9 mouse cellular contexts compared by ENCODE assay signal in the genomic region with DNA sequence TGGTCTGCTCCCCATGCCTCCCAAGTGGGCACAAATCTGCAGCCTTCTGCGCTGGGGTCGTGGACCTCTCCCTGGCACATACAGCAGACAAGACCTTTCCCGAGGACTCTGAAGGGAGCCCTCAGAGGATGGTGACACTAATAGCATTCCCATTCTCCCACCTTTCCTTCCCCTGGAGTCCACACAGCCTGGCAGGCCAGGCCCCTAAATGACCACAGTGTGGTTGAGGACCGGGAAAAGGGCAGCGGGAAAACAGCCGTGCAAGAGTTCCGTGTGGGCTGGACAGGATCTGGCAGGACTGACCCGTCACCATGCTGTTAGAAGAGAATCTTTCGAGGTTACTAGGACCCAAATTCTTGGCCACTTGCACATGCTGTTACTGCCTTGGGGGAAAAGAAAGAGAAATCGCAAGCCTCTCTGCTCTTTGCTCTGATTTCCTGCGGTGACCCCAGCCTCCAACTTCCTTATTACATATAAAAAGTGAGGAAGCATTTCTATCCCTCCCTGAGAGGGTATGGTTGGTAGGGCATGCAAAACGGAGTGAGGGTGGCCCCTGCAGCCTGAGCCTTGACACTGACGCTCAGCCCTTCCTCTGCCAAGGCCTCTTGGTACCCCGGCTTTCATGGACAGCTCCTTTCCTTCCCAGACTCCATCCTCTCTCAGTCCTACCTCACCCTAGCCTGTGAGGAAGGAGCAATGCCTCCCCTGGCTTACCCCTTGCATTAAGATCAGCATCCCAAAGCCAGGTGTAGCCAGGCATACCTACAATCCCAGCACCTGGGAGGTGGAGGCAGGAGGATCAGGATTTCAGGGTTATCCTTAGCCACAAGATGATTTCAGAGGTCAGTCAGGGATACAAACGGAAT. TPM values are rescaled to one million over a fixed set of nuclear protein-coding genes. Genes with fewer than 3 reads are reported as not detected.
DNase-seq lines count a peak whose midpoint lies in the region; ATAC-seq and TF ChIP-seq lines count a peak whose summit lies in the region.
"Had no signal": no experiment of that assay in that cellular context is flagged by ENCODE, and none has a peak within 500 bp of the region (broad histone marks: within the 10 kb centered on the region; RNA-seq: fewer than 3 reads in every experiment).

No protein-coding gene starts in this region.

- 73% methylated on average over 15 of the region's 15 CpGs for WGBS in hindbrain, embryonic 10.5 days
- WGBS in hindbrain, embryonic 14.5 days: 77% methylated on average over 15 of the region's 15 CpGs
- WGBS in bone marrow, adult 2 months: 9% methylated on average over 15 of the region's 15 CpGs
- 19% methylated on average over 15 of the region's 15 CpGs for WGBS in thymus, adult 2 months

- H3K27ac ChIP-seq in hindbrain, embryonic 10.5 days: peak overlapping the region; percentile 84
- H3K27ac ChIP-seq in hindbrain, embryonic 14.5 days: no peak overlapping the region
- peak overlapping the region; percentile 39 for H3K27ac ChIP-seq in bone marrow, adult 2 months (ENCODE audit: control insufficient read depth, insufficient read depth, low read depth, low read length, poor library complexity)
- no peak overlapping the region for H3K27ac ChIP-seq in thymus, adult 2 months (ENCODE audit: control insufficient read depth, insufficient read depth, low read length)

- peaks cover 25% of the 10 kb centered on the region; the same call in 1 of the 2 replicates for H3K27me3 ChIP-seq in hindbrain, embryonic 10.5 days (ENCODE audit: insufficient read depth, poor library complexity, severe bottlenecking)
- no peaks in the 10 kb centered on the region for H3K27me3 ChIP-seq in hindbrain, embryonic 14.5 days (ENCODE audit: control insufficient read depth, insufficient read depth, low read length)
- no peaks in the 10 kb centered on the region for H3K27me3 ChIP-seq in thymus, adult 2 months (ENCODE audit: control insufficient read depth, insufficient read depth, low read length)

- peaks cover 54% of the 10 kb centered on the region for H3K4me1 ChIP-seq in hindbrain, embryonic 10.5 days (replicated peaks)
- H3K4me1 ChIP-seq in hindbrain, embryonic 14.5 days (replicated peaks; ENCODE audit: control insufficient read depth, insufficient read depth, low read length): peaks cover 14% of the 10 kb centered on the region
- H3K4me1 ChIP-seq in bone marrow, adult 2 months (ENCODE audit: control insufficient read depth, insufficient read depth, low read length): peaks cover 9% of the 10 kb centered on the region
- peaks cover 36% of the 10 kb centered on the region for H3K4me1 ChIP-seq in thymus, adult 2 months (replicated peaks; ENCODE audit: control insufficient read depth, insufficient read depth, low read length)

- no peaks in the 10 kb centered on the region for H3K36me3 ChIP-seq in hindbrain, embryonic 10.5 days
- H3K36me3 ChIP-seq in hindbrain, embryonic 14.5 days (replicated peaks; ENCODE audit: control insufficient read depth, insufficient read depth): no peaks in the 10 kb centered on the region
- no peaks in the 10 kb centered on the region for H3K36me3 ChIP-seq in thymus, adult 2 months (ENCODE audit: control insufficient read depth, insufficient read depth, low read length)

- no peak overlapping the region for H3K4me2 ChIP-seq in hindbrain, embryonic 14.5 days (replicated peaks)

- no peak for ATAC-seq in hindbrain, embryonic 14.5 days (ENCODE audit: low FRiP score)
- ATAC-seq in megakaryocyte progenitor cell, adult 5-6 weeks (replicated peaks; ENCODE audit: poor library complexity): peak; percentile 18; the same call in 1 of the 2 replicates

- no peak for DNase-seq in hindbrain, embryonic 10.5 days (ENCODE audit: low spot score)
- DNase-seq in hindbrain, embryonic 14.5 days (ENCODE audit: low spot score): no peak
- DNase-seq in induced T-regulatory cell, adult 2 months (ENCODE audit: low read depth): peak; percentile 30
- DNase-seq in frontal cortex, postnatal 14 days (ENCODE audit: low spot score in 2 of 2): no peak
- DNase-seq in thymus, adult 2 months: no peak
- no peak for DNase-seq in urinary bladder, postnatal 14 days (ENCODE audit: low spot score)

- no peaks in the 10 kb centered on the region for H3K9me3 ChIP-seq in hindbrain, embryonic 10.5 days
- no peaks in the 10 kb centered on the region for H3K9me3 ChIP-seq in hindbrain, embryonic 14.5 days (ENCODE audit: control insufficient read depth, low read length)

- H3K9ac ChIP-seq in hindbrain, embryonic 14.5 days: no peak overlapping the region

- TF ChIP-seq POLR2A in bone marrow, adult 2 months (IDR thresholded peaks at IDR 0.05; ENCODE audit: borderline replicate concordance, control insufficient read depth, low read depth, low read length): 0 out of 2 replicates have a peak, but pooled peaks have one; percentile 15
- no peak for TF ChIP-seq POLR2A in thymus, adult 2 months (IDR thresholded peaks at IDR 0.05; ENCODE audit: control insufficient read depth, extremely low read depth, insufficient read depth, low read length, poor library complexity)

- TF ChIP-seq CTCF in bone marrow, adult 2 months (IDR thresholded peaks at IDR 0.05; ENCODE audit: control insufficient read depth, insufficient read depth, low read length): no peak
- TF ChIP-seq CTCF in thymus, adult 2 months (IDR thresholded peaks at IDR 0.05; ENCODE audit: borderline replicate concordance, control insufficient read depth, extremely low read depth, insufficient read depth, low read length, poor library complexity): no peak

- H3K4me3 ChIP-seq in hindbrain, embryonic 10.5 days: no peak overlapping the region
- H3K4me3 ChIP-seq in hindbrain, embryonic 14.5 days (replicated peaks; ENCODE audit: low read length): no peak overlapping the region
- no peak overlapping the region for H3K4me3 ChIP-seq in bone marrow, adult 2 months (replicated peaks; ENCODE audit: control insufficient read depth, low read depth, low read length)
- H3K4me3 ChIP-seq in thymus, adult 2 months (ENCODE audit: control insufficient read depth, insufficient read depth, low read length): no peak overlapping the region

RNA-seq across cellular contexts. Expression of gene Acvrl1, which starts 18.0 kb away (rescaled TPM):
- 8.7 and 10.8 TPM in 2 replicates for polyA plus RNA-seq in hindbrain, embryonic 10.5 days (2016; fragmentation: Nextera tagmentation; extraction: Ambion mirVana)
- polyA plus RNA-seq in hindbrain, embryonic 14.5 days (2014; fragmentation: Nextera tagmentation; extraction: Ambion mirVana): 5.7 and 6.2 TPM in 2 replicates
- polyA plus RNA-seq in bone marrow, adult 2 months (2011; ENCODE audit: insufficient read depth, insufficient read length, low replicate concordance, missing spikeins): 7.3 and 21.9 TPM in 2 replicates
- 0.27 and 1.1 TPM in 2 replicates for total RNA-seq in megakaryocyte progenitor cell, adult 5-6 weeks (2015)
- total RNA-seq in megakaryocyte progenitor cell, adult 5-6 weeks (2017): 1.6 and 1.7 TPM in 2 replicates
- polyA plus RNA-seq in thymus, adult 2 months (2012; rRNA removed): 27.2 and 34.2 TPM in 2 replicates

RNA-seq across cellular contexts. Expression of gene Acvr1b, which starts 27.5 kb away (rescaled TPM):
- 6.3 and 10.9 TPM in 2 replicates for polyA plus RNA-seq in hindbrain, embryonic 10.5 days (2016; fragmentation: Nextera tagmentation; extraction: Ambion mirVana)
- polyA plus RNA-seq in hindbrain, embryonic 14.5 days (2014; fragmentation: Nextera tagmentation; extraction: Ambion mirVana): 30.0 and 35.7 TPM in 2 replicates
- polyA plus RNA-seq in bone marrow, adult 2 months (2011; ENCODE audit: insufficient read depth, insufficient read length, low replicate concordance, missing spikeins): 3.6 and 6.4 TPM in 2 replicates
- total RNA-seq in megakaryocyte progenitor cell, adult 5-6 weeks (2015): 3.4 and 4.8 TPM in 2 replicates
- total RNA-seq in megakaryocyte progenitor cell, adult 5-6 weeks (2017): 6.4 and 10.3 TPM in 2 replicates
- 34.9 and 35.3 TPM in 2 replicates for polyA plus RNA-seq in thymus, adult 2 months (2012; rRNA removed)

RNA-seq across cellular contexts. Expression of gene Ankrd33, which starts 30.8 kb away (rescaled TPM):
- not detected in 2 replicates for polyA plus RNA-seq in hindbrain, embryonic 10.5 days (2016; fragmentation: Nextera tagmentation; extraction: Ambion mirVana)
- polyA plus RNA-seq in hindbrain, embryonic 14.5 days (2014; fragmentation: Nextera tagmentation; extraction: Ambion mirVana): not detected in 2 replicates
- not detected in 2 replicates for polyA plus RNA-seq in bone marrow, adult 2 months (2011; ENCODE audit: insufficient read depth, insufficient read length, low replicate concordance, missing spikeins)
- total RNA-seq in megakaryocyte progenitor cell, adult 5-6 weeks (2015): not detected in 2 replicates
- not detected in 2 replicates for total RNA-seq in megakaryocyte progenitor cell, adult 5-6 weeks (2017)
- not detected in 2 replicates for polyA plus RNA-seq in thymus, adult 2 months (2012; rRNA removed)
- polyA plus RNA-seq: limb, embryonic 11.5 days had no signal

Comparison
In these comparisons a context has a peak if more than half of its experiments do, and no peak if none do; other contexts are left out.
1. H3K27ac ChIP-seq: peak in hindbrain, embryonic 10.5 days (single experiment) and bone marrow, adult 2 months (single experiment); none in hindbrain, embryonic 14.5 days (single experiment) and thymus, adult 2 months (single experiment).